Mouse (Mus musculus): ENCODE data around the gene Wwox.

Wwox gene

DNA sequence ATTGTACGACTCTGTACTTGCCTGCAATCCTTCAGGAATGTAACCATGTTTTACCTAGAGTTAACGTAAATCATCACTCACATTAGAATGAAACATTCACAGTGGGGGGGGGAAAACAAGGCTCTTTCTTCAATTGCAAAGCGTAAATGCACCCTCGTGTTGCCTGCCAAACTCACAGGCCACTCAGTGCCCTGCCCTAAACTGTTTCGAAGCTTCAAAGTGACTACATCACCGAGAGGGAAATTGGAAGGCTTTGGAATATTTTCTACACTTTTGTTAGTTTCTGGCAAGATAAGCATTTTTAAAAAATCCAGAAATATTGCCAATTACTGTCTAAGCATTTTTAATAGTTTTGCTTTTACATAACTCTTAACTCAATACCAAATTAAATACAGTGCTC, 231.3 kb downstream of the Wwox start:
- no peak for DNase-seq (ENCODE audit: low spot score)

DNA sequence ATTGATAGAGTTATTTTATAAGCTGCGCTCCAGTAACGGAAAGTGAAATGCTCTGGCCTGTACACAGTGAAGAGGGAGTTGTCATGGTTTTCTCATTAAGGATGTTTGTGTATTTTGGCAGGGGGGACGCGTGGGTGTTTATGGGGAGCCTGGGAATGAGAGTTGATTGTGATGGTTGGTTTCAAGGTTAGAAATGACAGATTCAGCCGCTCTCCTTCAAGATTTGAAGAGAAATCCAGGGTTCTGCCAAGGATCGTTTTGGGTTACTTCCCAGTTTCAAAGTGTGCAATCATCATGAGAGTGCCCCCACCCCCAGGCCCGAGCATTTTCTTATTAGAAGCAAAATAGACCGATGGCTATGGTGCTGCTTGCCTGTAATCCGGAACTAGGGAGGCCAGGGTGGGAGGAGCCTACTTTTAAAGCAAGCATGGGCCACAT, 231.8 kb downstream of the Wwox start:
- peak; percentile 54 for DNase-seq (ENCODE audit: low spot score)

DNA sequence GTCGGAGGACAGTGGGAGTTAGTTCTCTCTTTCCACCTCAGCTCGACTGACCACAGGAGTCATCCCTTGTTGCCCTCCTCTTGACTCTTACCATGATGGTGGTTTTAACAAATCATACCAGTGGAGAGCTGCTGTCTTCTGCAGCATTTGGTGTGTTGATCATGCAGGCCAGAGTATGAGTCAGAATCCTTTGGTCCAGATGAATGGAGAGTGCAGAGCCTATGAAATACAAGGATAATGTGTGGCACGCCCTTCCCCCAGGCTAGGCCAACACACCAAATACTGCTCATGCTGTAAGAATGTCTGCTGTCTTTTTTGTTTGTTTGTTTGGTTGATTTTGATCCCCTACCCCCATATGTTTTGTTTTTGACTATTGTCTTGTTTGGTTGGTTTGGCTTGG, 234.0 kb downstream of the Wwox start:
- no peak for DNase-seq (ENCODE audit: low spot score)

DNA sequence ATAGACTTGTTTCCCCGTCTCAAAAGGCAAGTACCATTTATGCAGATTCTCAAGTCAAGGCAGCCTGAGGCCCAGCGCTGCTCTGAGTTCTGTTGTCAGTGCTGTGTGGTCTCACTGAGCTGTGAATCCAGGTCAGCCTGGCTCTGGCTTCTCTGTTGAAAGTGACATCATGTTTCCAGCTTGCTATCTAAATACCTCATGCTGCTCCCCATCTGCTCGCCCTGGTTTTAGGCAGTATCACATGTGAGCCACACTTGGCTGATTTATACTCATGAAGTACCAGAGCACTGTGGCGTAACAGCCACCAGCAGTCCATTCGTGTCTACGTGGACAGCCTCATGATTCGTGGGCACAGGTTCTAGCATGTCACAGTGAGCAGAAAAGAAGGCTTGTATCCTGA, 235.7 kb downstream of the Wwox start:
- DNase-seq (ENCODE audit: low spot score), result no peak

DNA sequence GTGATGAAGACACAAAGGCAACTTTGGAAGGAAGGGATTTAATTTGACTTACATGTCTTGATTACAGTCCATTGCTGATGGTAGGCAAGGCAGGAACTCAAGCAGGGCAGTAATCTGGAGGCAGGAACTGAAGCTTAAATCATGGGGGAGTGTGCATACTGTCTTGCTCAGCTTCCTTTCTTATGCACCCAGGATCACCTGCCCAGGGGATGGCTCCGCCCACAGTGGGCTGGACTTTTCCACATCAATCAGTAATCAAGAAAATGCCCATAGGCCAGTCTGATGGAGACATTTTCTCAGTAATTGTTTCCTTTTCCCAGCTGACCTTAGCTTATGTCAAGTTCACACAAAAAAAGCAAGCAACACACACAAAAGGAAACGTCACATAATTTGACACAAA, 237.5 kb downstream of the Wwox start:
- DNase-seq (ENCODE audit: low spot score), result no peak

DNA sequence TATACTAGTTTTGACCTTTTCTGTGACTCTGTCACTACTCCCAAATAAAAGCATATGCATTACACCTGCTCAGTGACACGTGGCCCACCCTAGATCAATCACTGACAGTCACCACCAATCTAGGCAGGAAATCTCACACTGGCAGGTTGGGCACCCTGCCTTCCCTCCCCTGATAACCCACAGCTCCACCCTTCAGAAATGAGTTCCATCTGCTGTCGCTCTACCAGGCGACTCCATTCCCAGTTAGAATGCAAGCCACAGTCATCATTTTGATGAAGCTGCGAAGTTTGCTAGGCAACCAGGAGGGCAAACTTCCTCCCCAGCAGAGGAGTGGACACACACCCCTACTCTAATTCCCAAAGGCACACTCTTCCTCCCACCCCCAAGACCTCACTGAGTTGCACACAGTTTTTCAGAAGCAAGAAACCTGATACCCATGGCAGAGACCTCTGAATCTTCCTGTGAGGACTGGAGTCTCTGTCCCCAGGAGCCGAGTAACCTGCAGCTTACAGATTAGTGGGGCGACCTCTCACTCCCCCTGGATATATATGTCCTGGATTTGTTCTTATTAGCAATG, 238.2 kb downstream of the Wwox start:
- no peak for DNase-seq (ENCODE audit: low spot score)

DNA sequence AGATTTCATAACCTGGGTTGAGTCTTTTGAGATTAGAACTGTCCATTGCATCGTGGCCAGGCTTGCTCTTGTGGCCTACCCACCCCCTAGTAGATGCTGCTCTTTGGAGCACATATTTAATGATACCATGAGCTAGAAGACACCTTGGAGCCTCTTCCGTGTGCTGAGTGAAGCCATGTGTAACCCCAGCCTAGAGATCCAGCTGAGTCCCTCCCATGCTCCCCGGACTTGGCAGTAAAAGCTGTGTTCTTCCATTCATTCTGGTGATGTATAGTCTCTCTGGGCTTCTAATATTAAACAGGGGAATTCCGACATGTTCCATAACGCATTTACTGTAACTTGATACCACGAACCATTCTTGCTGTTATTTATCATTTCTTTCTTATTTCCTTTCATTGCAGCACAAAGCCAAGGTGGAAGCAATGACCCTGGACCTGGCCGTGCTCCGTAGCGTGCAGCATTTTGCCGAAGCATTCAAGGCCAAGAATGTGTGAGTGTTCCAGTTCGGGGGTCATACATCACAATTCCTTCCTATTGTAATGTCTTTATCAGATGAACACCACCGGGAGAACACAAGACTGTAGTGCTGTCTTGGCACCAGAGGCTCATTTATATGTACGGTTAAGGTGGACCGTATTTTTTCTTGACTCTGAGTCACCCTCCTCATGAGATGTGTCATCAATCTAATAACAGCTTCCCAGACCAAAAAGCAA, 240.1 kb downstream of the Wwox start:
- DNase-seq (ENCODE audit: low spot score), result no peak

DNA sequence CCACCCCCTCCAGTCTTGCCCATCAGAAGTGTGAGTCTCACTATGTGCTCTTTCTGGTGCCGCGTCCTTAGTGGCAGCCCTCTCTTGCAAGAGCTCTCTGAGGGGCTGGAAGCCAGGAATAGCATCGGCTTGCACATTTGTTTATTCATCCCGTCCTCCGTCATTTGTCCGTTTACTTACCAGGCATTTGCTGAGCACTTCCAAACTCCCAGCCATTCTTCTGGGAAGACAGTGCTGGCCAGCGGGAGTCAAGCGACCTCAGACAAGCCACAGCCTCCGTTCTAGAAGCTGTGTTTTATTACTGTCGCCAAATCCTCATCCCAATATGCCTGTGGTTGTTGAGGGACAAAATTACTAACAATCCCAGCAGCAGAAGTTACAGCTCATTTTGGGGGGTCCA, 241.7 kb downstream of the Wwox start:
- no peak for DNase-seq (ENCODE audit: low spot score)

DNA sequence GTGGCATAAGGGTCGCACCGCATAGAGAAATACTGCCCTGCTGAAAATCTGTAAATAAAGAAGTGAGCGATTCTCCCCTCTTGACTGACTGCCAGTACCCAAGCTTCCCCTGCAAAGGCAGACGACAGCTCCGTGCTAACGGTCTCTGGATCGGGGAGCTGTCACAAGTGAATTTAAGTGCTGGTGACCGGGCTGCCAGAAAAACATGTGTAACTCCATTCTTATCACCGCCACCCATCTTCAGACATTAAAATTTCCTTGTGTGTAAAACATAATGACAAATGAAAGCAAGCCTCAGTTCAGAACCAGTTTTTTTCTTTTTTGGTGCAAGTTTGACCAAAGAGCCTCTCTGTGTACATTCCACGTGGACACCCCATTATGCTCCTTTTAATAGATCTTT, 242.7 kb downstream of the Wwox start:
- DNase-seq (ENCODE audit: low spot score), result no peak

DNA sequence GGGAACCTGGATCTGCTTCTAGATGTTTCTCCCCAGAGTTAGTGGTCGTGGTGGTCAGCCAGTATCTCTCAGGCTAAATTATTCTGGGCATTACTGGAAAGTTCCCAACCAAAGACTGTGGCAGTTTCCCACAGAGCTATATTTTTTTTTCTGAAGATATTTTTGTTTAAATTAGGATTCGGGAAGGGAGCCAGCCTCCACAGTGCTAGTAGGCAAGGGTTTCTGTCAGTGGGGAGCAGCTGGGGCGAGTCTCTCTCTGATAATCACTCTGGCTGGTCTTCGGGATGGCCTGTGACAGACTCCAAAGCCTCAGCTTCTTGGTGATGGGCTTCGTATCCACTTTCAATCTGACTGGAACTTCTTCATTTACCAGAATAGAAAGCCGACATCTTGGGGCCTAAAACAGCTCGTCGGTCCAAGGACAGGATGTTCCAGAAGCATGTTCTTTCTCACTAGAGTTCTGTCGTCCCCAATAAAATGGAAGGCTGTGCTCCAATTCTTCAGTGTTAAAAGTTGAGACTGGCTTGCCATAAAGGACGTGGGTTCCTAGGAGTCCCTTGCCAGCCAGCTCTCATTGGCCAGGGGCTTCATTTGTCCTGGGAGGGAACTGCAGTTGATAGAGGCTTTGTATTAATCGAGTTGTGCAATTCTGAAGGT, 244.7 kb downstream of the Wwox start:
- no peak for DNase-seq (ENCODE audit: low spot score)

DNA sequence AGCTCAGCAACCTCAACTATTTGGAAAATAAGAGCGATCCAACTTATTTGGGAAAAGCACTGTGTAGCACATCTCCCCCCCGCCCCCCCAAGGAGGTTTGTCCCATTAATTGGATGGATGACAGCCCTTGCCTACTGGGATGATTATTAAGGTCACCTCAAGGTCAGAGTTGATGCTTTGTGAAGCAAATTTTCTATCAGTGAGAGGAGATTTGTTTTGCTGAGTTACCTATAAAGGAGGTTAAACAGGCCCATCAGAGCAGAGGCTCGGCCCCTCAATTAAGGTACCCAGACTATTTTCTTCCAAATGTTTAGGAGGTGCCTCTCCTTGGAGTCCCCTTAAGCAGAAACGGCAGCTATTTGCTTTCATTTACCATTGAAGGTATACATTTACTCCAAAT, 247.0 kb downstream of the Wwox start:
- no peak for DNase-seq (ENCODE audit: low spot score)

DNA sequence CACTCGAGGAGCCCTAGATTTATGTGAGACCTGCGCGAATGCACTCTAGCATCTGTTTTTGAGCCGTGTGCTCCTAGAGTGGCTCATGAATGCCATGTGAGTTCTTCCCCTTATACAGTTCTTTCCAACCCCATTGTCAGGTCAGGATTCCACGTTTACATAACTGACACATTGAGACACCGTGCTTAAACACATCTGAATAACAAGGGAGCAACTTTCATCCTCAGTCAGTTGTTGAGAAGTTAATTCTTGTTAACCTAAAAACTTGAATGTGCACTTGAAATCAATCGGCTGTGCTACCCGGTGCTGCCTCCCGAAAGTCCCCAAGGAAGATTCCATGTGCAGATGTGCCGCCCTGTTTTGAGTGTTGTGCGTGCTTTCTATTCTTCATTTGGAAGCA, 249.3 kb downstream of the Wwox start:
- no peak for DNase-seq (ENCODE audit: low spot score)

DNA sequence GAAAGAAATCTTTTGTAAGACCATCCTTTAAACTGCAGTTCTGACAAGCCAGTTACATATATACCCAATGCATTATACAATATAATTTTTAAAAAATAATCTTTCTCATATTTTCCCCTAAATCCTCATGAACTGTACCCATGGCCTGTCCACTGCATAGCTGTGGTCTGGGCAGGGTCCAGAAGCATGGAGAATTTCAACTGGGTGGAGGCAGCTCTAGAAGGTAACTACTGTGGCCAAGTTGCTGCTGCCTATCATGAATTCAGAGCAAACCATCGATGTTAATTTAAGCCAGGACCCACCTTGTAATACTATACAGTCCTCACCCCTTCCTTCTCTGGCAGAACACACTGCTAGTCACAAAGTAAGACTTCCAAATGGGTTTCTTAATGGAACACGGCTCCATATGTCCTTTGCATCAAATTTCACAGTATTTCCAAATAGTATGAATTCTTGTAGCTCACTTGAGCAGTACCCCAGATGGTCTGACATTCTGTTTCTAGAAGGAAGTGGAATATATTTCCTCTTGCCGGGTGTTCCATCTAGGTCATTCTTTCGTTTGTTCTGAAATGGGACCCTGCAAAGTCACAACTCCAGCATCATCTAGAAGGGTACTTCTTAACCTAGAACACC, 255.2 kb downstream of the Wwox start:
- no peak for DNase-seq (ENCODE audit: low spot score)

DNA sequence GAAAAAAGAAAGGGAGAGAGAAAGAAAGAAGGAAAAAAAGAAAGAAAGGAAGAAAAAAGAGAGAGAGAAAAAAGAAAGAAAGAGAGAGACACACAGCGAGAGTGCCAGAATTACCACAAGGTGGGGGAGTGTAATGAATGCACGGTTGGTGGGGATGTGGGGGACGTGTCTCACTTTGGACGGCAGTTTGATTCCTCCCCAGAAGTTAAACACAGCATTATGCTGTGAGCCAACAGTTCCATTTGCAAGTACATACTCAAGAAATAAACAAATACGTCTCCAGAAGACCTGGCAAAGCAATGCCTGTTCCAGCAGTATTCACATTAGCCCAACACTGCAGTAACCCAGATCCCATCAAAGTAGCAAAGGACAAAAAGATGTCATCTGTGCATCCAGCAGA, 264.1 kb downstream of the Wwox start:
- no peak for DNase-seq (ENCODE audit: low spot score)

DNA sequence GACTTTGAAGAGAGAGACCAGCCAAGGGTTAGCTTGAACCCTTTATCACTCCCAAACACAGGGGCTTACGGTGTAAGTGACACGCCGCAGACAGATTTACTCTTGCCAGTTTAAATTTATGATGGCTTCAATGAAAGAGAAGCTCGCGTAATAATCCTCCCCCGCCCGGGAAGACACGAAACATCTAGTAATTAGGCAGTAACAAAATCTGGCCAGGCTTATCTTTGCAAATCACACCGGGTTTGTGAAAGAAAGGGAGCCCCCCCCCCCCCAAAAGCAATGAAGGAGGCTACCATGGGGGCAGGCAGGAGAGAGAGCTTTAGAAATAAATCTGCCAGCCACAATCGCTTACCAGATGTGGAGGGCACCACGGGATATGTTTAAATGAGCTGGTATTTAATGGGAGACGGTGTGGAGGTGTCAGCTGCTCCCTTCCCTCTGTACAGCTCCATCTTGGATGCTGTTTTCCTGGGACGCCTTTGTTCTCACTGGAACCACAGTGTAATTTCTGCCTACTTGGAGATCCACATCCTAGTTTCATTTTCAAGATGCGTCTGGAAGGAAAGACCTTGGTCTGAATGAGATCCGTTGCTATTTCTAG, 268.2 kb downstream of the Wwox start:
- DNase-seq (ENCODE audit: low spot score), result no peak

DNA sequence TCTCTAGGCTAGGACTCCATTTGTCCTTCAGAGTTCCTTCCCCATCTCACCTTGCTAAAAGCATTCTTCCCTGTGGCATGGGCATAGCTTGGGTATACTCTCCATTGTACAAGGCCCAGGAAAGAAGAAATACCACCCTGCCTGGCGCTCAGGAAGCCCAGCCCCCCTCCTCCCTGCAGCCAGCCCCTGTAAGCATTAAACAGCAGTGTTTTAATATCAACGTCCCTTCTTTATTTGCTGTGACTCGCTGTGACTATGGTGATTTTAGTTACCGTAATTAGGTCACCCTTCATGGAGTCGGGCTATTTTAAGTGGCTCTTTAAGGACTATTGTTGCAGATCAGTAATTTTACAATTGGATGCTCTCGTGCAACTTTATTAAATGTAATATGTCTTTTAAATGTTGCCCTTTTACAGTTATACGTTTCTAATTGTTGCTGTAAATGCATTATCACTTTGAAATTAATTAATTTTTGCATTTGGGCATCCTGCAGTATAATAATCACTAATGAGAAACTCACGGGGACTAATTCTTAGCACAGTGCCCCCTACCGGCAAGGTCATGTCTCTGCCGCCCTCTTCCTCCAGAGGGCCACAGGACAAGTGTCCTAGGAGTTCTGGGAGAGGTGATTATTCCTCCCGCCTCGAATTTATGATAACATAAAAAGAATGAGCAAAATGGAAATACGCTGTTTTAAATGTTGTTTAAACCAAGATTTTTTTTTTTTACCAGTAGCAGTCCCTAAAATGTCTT, 276.0 kb downstream of the Wwox start:
- no peak for DNase-seq (ENCODE audit: low spot score)

DNA sequence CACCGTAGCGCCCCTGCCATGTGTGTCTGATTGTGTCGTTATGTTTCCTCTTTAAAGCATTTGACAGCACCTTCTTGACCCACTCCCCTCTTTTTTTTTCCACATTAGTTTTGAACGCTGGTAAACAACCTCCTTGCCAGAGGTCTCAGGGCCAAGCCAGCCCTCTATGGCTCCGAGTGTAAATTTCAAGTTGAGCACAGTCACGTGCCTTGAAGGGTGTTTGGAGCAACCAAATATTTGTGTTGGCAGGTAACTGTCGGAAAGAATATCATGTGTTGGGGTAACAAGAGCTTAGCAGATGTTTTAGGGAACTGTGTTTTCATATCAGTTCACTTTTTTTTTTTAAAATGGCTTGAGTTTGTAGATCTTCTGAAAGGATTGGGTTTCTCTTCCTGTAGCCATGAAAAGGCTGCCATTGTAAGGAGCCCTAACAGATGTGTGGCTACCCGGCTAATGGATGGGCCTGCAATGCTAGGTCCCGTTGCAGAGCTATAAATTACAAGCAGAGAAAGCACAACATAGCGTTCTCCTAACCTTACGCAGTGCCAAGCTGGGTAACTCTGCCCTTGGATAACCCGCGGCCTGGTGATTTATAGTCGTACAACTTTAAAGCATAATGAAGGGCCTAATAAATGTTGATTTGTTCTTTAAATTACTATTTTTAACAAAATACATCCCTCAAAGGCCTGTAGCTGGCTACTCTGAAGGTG, 277.2 kb downstream of the Wwox start:
- no peak for DNase-seq (ENCODE audit: low spot score)

DNA sequence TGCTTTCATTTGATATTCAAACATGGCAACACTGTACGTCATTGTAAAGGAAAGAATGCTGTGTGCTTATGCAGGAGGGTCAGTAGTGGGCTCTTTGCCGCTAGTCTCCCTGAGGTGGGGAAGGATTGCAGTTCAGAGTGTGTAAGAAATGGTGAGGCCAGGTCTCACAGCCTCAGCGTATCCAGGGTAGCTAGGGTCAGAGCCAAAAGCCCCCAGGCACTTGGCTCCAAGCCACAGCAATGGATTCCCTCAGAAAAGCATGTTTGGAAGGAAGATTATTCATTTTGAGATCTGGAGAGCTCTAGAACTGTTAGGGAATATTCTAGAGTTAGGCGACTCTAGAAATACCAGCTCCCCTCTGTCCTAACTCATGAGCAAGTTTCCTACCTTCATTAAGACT, 279.4 kb downstream of the Wwox start:
- DNase-seq (ENCODE audit: low spot score), result no peak

DNA sequence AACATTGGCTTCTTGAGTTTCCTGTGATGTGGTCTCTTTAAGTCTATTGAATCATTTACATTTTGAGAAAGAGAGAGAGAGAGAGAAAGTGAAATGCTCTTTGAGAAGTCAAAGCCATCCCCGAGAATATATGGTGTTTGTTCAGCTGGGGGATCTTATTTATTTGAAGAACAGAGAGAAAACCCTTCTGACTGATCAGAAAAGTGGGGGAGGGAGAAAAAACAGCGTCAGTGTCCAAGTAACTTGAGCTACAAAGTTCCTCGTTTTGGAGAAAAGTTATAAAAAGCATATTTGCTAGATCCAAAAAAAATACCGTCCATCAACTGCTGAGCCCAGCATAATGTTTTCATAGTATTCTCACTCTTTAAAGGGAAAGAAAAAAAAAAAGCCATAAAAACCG, 283.2 kb downstream of the Wwox start:
- no peak for DNase-seq (ENCODE audit: low spot score)

DNA sequence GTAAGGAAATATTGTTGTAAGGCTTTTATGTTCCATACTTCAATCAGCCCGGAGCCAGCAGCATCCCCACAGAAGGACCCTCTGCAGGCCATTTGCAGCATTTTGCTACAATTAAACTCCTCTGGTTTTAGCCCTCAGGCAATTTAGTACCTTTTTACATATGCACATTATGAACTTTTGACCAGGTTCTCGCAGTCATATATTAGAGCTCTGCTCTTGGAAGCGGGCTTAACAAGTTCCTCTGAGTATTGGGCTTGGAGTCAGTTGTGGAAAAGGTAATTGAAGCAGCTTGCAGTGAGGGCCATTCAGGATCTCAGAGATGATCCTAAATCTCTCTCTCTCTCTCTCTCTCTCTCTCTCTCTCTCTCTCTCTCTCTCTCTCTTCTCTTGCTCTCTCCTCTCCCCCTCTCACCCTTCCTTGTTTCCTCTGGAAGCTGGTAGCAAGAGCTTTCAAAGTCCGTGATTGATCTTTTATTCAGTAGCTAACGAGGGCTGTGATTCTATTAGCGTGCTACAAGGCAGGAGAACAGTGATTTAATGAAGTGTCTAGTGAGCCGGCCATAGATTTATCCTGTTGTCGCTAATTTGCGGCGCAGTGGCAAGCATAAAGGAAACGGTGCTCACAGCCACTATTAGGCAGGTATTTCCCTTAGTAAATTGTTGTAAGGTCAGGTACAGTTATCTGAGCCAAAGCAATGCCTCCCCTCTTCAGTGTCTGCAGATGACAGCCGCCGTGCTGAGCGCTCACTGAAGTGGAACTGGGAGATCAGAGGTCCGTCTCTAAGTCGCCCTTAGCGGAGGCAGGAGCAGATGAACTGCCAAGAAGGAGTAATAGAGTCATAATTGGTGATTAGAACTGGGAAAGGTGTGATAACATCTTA, 292.0 kb downstream of the Wwox start:
- DNase-seq (ENCODE audit: low spot score), result no peak

All from ovary, adult 18-20 months (tissue).